Mouse (Mus musculus) midbrain, embryonic 13.5 days (tissue): Measurements from ENCODE around the gene Myo1d. TPM values are rescaled to one million over a fixed set of nuclear protein-coding genes. Genes with fewer than 3 reads are reported as not detected.

Source experiments
- ATAC-seq: fragments of 200-750 bp; cut with Nextera tagmentation; 2 replicates; pipeline ENCODE4 v1.8.0; 2017; ENCODE audit warnings: mild to moderate bottlenecking, moderate TSS enrichment, moderate library complexity
- H3K27ac ChIP-seq: fragments of 300-500 bp; sonication (generic); 2 replicates; pipeline ENCODE4 v1.5.1; 2015; ENCODE audit warnings: inconsistent platforms, mild to moderate bottlenecking, moderate library complexity
- H3K27me3 ChIP-seq: fragments of 300-500 bp; sonication (generic); 2 replicates; pipeline ENCODE4 v1.6.1; 2015; ENCODE audit warnings: mild to moderate bottlenecking, inconsistent platforms
- H3K36me3 ChIP-seq: fragments of 300-500 bp; sonication (generic); 2 replicates; pipeline ENCODE4 v1.6.1; 2015; ENCODE audit warnings: mild to moderate bottlenecking, inconsistent platforms
- H3K4me1 ChIP-seq: fragments of 300-500 bp; sonication (generic); replicated peaks from 2 replicates; pipeline ENCODE4 v1.6.1; 2015; ENCODE audit warnings: inconsistent platforms
- H3K4me2 ChIP-seq: fragments of 300-500 bp; sonication (generic); replicated peaks from 2 replicates; pipeline ENCODE4 v1.6.1; 2015; ENCODE audit warnings: moderate library complexity, mild to moderate bottlenecking, inconsistent platforms
- H3K4me3 ChIP-seq: fragments of 300-500 bp; sonication (generic); replicated peaks from 2 replicates; pipeline ENCODE4 v1.5.1; 2015; ENCODE audit warnings: mild to moderate bottlenecking, inconsistent platforms
- H3K9ac ChIP-seq: fragments of 300-500 bp; sonication (generic); replicated peaks from 2 replicates; pipeline ENCODE4 v1.6.1; 2015; ENCODE audit warnings: mild to moderate bottlenecking, inconsistent platforms
- H3K9me3 ChIP-seq: fragments of 300-500 bp; sonication (generic); 2 replicates; pipeline ENCODE4 v1.6.1; 2016; ENCODE audit warnings: mild to moderate bottlenecking, inconsistent platforms
- WGBS: fragments of 180-500 bp; shearing (Covaris S2); methylation state at CpG from one replicate; pipeline ENCODE4 v1.1.7; 2015; 5-methylcytosine and 5-hydroxymethylcytosine counted together
- polyA plus RNA-seq: library from polyadenylated mRNA; unstranded; fragments of >200 nt; fragmentation: Nextera tagmentation; extraction: Ambion mirVana; gene quantifications from 2 replicates; pipeline ENCODE4 v1.2.1, GENCODE M21; 2015

Gene Myo1d
- polyA plus RNA-seq, 1 experiment from 2014 or later, result 2.1 TPM

DNA sequence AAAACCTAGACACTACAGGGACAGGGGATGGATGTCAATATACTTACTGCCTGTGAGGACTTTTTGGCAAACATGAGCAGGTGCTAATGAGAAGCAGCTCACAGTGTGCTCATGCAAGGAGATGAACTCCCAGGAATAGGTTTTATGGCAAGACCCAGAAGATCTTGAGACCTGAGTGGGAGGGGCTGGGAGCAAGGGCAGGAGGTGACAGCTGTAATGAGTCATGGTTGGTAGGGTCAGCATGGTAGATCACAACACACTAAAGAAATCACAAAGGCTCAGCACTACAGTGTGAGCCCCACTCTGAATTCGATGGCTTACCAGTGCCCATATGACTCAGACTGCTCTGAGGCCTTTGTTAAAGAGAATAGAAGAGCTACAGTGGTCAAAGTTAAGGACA, 184.3 kb downstream of the Myo1d start:
- H3K36me3 ChIP-seq, result no peaks in the 10 kb centered on the region
- H3K4me3 ChIP-seq, result no peak overlapping the region
- H3K9me3 ChIP-seq, result no peaks in the 10 kb centered on the region
- 78% methylated on average over 1 of the region's 1 CpGs for WGBS
- H3K9ac ChIP-seq, result no peak overlapping the region
- ATAC-seq, result no peak
- H3K4me1 ChIP-seq, result no peaks in the 10 kb centered on the region
- no peak overlapping the region for H3K27ac ChIP-seq
- no peaks in the 10 kb centered on the region for H3K27me3 ChIP-seq
- H3K4me2 ChIP-seq, result no peak overlapping the region

DNA sequence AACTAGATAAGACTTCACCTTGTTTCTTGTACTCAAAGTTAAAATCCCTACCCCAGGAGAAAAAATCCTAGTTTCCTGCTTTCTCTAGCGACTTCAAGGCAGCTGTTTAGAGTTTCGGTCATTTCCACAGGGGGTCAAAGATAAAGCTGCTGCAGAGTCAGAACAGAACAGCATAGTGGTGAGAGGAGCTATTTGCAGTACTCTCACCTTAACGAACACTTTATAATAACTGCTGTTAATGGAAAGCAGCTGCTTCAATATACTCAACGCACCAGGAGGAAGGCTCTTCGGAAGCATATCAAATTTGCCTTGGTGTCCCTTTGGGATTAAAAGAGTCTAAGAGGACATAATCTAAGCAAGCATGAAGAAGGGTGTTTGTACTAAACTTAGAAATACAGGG, 190.4 kb downstream of the Myo1d start:
- WGBS, result 64% methylated on average over 5 of the region's 5 CpGs
- no peaks in the 10 kb centered on the region for H3K36me3 ChIP-seq
- H3K4me3 ChIP-seq, result no peak overlapping the region
- H3K4me2 ChIP-seq, result no peak overlapping the region
- H3K9ac ChIP-seq, result no peak overlapping the region
- H3K27ac ChIP-seq, result no peak overlapping the region
- no peak for ATAC-seq
- H3K27me3 ChIP-seq, result peaks cover 5% of the 10 kb centered on the region; the same call in 1 of the 2 replicates
- H3K9me3 ChIP-seq, result no peaks in the 10 kb centered on the region
- H3K4me1 ChIP-seq, result peaks cover 19% of the 10 kb centered on the region

- no peaks in the 10 kb centered on the region for H3K9me3 ChIP-seq
- no peak overlapping the region for H3K9ac ChIP-seq
- no peak overlapping the region for H3K27ac ChIP-seq
- peaks cover 18% of the 10 kb centered on the region for H3K27me3 ChIP-seq
- H3K4me2 ChIP-seq, result no peak overlapping the region
- no peaks in the 10 kb centered on the region for H3K36me3 ChIP-seq
- ATAC-seq, result no peak
- H3K4me1 ChIP-seq, result peaks cover 24% of the 10 kb centered on the region
- H3K4me3 ChIP-seq, result no peak overlapping the region
Observed at GRCm38 (mm10) chr11:80585761-80586160, 194.1 kb downstream of the Myo1d start.

- ATAC-seq, result no peak
- Histone ChIP-seq H3K9me3 (no peaks in the 10 kb centered on the region), H3K27ac (peak overlapping the region; percentile 58), H3K4me2 (no peak overlapping the region), H3K4me3 (no peak overlapping the region), H3K9ac (no peak overlapping the region), H3K27me3 (peaks cover 20% of the 10 kb centered on the region), H3K4me1 (peaks cover 22% of the 10 kb centered on the region), H3K36me3 (no peaks in the 10 kb centered on the region)
- WGBS, result 29% methylated on average over 11 of the region's 11 CpGs
Observed at GRCm38 (mm10) chr11:80585211-80585610, 194.6 kb downstream of the Myo1d start.

- Histone ChIP-seq H3K9me3 (no peaks in the 10 kb centered on the region), H3K4me3 (no peak overlapping the region), H3K27ac (no peak overlapping the region), H3K4me1 (peaks cover 49% of the 10 kb centered on the region), H3K36me3 (no peaks in the 10 kb centered on the region), H3K27me3 (peaks cover 17% of the 10 kb centered on the region), H3K9ac (no peak overlapping the region), H3K4me2 (no peak overlapping the region)
- 83% methylated on average over 3 of the region's 3 CpGs for WGBS
- no peak for ATAC-seq
Observed at GRCm38 (mm10) chr11:80580494-80580893, 199.3 kb downstream of the Myo1d start.

DNA sequence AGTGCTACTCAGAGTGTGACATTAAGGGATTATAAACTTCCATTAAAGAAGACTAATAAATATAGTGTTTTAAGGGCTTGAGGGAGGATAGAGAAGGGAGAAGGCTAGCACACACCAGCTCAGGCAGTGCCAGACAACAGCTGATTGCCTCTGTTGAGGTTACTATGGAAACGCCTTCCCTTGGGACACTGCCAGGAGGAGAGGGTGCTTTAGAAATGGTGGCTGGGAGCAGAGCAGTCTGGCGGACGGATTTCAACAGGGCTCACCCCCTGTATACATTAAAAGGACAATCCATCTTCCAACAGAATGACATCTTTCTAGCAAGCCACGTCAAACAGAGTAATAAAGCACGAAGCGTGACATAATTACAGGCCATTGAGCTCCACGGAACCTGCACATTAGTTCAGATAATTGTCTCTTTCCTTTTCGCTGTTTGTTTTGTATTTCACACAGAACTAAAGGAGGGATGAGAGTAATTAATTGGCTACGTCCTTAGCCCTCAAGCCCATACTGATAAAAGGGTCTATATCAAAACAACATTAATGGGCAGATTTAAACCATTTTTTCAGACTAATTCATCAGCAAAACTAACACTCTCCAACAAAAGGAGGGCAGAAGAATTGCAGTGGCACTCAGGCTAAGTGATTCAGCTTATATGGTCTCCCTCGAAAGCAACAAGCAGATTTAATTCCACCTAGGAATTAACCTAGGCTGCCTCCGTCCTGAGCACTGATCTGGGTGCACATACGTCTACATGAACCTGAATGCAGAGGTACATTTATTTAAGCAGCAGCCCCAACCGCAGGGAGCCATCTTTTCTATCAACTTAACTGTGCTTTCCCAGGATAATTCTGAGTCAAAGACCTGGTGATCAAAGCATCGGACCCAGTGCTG, 201.8 kb downstream of the Myo1d start:
- peak; percentile 99 for ATAC-seq
- H3K4me3 ChIP-seq, result peak overlapping the region; percentile 16

GRCm38 (mm10) chr11:80575794-80576193, 204.0 kb downstream of the Myo1d start:
- H3K27me3 ChIP-seq, result peaks cover 4% of the 10 kb centered on the region; the same call in 1 of the 2 replicates
- H3K4me3 ChIP-seq, result no peak overlapping the region
- 91% methylated on average over 3 of the region's 3 CpGs for WGBS
- no peak overlapping the region for H3K4me2 ChIP-seq
- H3K4me1 ChIP-seq, result peaks cover 36% of the 10 kb centered on the region
- no peak overlapping the region for H3K27ac ChIP-seq
- no peaks in the 10 kb centered on the region for H3K36me3 ChIP-seq
- no peak overlapping the region for H3K9ac ChIP-seq
- no peak for ATAC-seq
- H3K9me3 ChIP-seq, result no peaks in the 10 kb centered on the region

More for the DNA sequence above, 201.8 kb downstream of the Myo1d start:
- Histone ChIP-seq H3K4me2 (peak overlapping the region; percentile 48), H3K27me3 (peaks cover 11% of the 10 kb centered on the region), H3K27ac (peak overlapping the region; percentile 96), H3K36me3 (no peaks in the 10 kb centered on the region), H3K4me1 (peaks cover 41% of the 10 kb centered on the region), H3K9me3 (no peaks in the 10 kb centered on the region), H3K9ac (peak overlapping the region; percentile 49)
- 7% methylated on average over 14 of the region's 14 CpGs for WGBS

DNA sequence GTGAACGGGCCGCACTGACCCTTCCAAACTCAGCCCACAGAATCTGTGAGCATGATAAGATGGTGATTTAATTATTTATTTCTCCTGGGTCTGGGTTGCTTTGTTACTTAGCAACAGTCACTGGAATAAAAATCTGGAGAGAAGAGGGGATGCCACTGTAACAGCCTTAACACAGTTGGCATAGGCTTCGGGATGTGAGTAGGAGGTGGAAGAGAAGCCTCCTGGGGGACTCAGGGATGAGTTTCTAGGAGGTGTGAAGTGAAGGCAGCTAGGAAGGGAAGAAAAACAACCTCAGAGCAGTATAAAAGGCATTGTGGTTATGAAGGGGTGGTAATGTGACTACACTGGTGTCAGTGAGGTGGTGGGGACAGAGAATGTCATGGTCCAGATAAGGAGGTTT, 213.5 kb downstream of the Myo1d start:
- Histone ChIP-seq H3K9ac (no peak overlapping the region), H3K4me3 (no peak overlapping the region), H3K27me3 (no peaks in the 10 kb centered on the region; the same call in 1 of the 2 replicates), H3K36me3 (no peaks in the 10 kb centered on the region), H3K4me2 (no peak overlapping the region), H3K4me1 (peaks cover 20% of the 10 kb centered on the region; the same call in 1 of the 2 replicates), H3K27ac (peak overlapping the region; percentile 3; the same call in 1 of the 2 replicates), H3K9me3 (no peaks in the 10 kb centered on the region)
- no peak for ATAC-seq
- WGBS, result 73% methylated on average over 3 of the region's 3 CpGs

DNA sequence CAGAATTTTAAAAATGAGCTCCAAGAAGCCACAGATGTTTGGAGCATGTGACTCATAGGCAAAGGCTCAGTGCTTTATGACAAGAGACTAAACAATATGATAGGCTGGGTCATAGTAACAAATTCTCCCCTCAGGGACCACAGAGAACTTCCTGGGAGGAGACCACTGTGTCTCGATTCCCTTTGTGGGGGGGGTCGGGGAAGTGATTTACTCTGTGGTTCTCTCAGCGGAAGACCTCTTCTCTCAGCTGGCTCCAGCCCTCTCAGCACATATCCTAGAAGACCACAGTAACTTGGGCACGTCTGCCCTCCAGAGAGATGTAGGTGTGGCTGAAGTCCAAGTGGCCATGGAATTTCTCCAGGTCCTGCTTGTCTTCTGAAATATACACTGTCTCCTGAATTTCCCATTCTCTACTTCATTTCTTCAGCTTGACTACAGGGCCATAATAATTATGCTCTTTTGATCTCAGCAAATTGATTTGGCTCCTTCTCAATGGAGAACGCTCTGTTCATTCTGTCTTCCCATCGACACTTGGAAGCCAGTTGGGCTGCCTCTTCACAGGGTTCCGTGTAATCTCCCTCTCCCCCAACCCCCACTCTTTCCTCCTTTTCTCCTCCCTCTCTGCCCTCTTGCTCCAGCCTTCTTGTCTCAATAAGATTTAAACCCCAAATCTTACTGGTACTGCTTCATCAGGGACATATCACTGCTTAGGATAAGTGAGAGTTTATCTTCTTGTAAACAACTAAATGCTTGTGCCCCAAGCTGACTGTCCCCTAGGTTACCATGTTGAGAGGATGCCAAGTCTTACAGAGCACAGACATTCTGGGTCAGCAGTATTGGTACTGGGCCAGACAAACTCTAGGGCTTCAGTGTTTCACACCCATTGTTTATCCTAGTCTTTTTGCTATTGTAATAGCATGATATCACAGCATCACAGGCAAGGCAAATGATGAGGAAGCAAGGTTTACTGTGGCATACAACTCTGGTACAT, 214.6 kb downstream of the Myo1d start:
- Histone ChIP-seq H3K4me1 (peaks cover 20% of the 10 kb centered on the region; the same call in 1 of the 2 replicates), H3K27me3 (no peaks in the 10 kb centered on the region; the same call in 1 of the 2 replicates), H3K9me3 (no peaks in the 10 kb centered on the region), H3K9ac (no peak overlapping the region), H3K36me3 (no peaks in the 10 kb centered on the region), H3K27ac (no peak overlapping the region), H3K4me3 (no peak overlapping the region), H3K4me2 (no peak overlapping the region)
- 69% methylated on average over 7 of the region's 7 CpGs for WGBS
- 0 out of 2 replicates have a peak, but pooled peaks have one; percentile 30 for ATAC-seq

GRCm38 (mm10) chr11:80562479-80562878, 217.3 kb downstream of the Myo1d start:
- Histone ChIP-seq H3K27me3 (no peaks in the 10 kb centered on the region), H3K4me3 (no peak overlapping the region), H3K9me3 (no peaks in the 10 kb centered on the region), H3K4me2 (no peak overlapping the region), H3K4me1 (peaks cover 20% of the 10 kb centered on the region; the same call in 1 of the 2 replicates), H3K36me3 (no peaks in the 10 kb centered on the region), H3K9ac (no peak overlapping the region), H3K27ac (no peak overlapping the region)
- WGBS, result 47% methylated on average over 3 of the region's 3 CpGs
- ATAC-seq, result no peak

- no peak overlapping the region for H3K4me2 ChIP-seq
- 70% methylated on average over 5 of the region's 5 CpGs for WGBS
- no peak for ATAC-seq
- no peaks in the 10 kb centered on the region for H3K36me3 ChIP-seq
- H3K9ac ChIP-seq, result no peak overlapping the region
- H3K4me3 ChIP-seq, result no peak overlapping the region
- no peaks in the 10 kb centered on the region for H3K9me3 ChIP-seq
- no peak overlapping the region for H3K27ac ChIP-seq
- no peaks in the 10 kb centered on the region for H3K27me3 ChIP-seq
- peaks cover 9% of the 10 kb centered on the region; the same call in 1 of the 2 replicates for H3K4me1 ChIP-seq
Observed at GRCm38 (mm10) chr11:80560770-80561169, 219.1 kb downstream of the Myo1d start.
